Mouse (Mus musculus) intestine, embryonic 15.5 days (tissue): Measurements from ENCODE around the gene Aff1. TPM values are rescaled to one million over a fixed set of nuclear protein-coding genes. Genes with fewer than 3 reads are reported as not detected.

Experiments
- ATAC-seq: fragments of 200-750 bp; cut with Nextera tagmentation; 2 replicates; pipeline ENCODE4 v1.8.0; 2017; ENCODE audit warnings: moderate TSS enrichment, moderate library complexity
- H3K27ac ChIP-seq: fragments of 300-500 bp; sonication (generic); 2 replicates; pipeline ENCODE4 v1.5.1; 2015; ENCODE audit warnings: mild to moderate bottlenecking, inconsistent platforms
- H3K27me3 ChIP-seq: fragments of 300-500 bp; sonication (generic); replicated peaks from 2 replicates; pipeline ENCODE4 v1.6.1; 2015; ENCODE audit warnings: inconsistent platforms
- H3K36me3 ChIP-seq: fragments of 300-500 bp; sonication (generic); 2 replicates; pipeline ENCODE4 v1.6.1; 2015; ENCODE audit warnings: inconsistent platforms
- H3K4me1 ChIP-seq: fragments of 300-500 bp; sonication (generic); replicated peaks from 2 replicates; pipeline ENCODE4 v1.6.1; 2015; ENCODE audit warnings: inconsistent platforms
- H3K4me2 ChIP-seq: fragments of 300-500 bp; sonication (generic); replicated peaks from 2 replicates; pipeline ENCODE4 v1.6.1; 2015; ENCODE audit warnings: mild to moderate bottlenecking, inconsistent platforms
- H3K4me3 ChIP-seq: fragments of 300-500 bp; sonication (generic); replicated peaks from 2 replicates; pipeline ENCODE4 v1.5.1; 2015; ENCODE audit warnings: inconsistent platforms
- H3K9ac ChIP-seq: fragments of 300-500 bp; sonication (generic); 2 replicates; pipeline ENCODE4 v1.6.1; 2015; ENCODE audit warnings: inconsistent platforms
- H3K9me3 ChIP-seq: fragments of 300-500 bp; sonication (generic); 2 replicates; pipeline ENCODE4 v1.6.1; 2016; ENCODE audit warnings: inconsistent platforms
- WGBS: fragments of 180-500 bp; shearing (Covaris S2); methylation state at CpG from one replicate; pipeline ENCODE4 v1.1.7; 2015; 5-methylcytosine and 5-hydroxymethylcytosine counted together
- polyA plus RNA-seq: library from polyadenylated mRNA; unstranded; fragments of >200 nt; fragmentation: Nextera tagmentation; extraction: Ambion mirVana; gene quantifications from 2 replicates; pipeline ENCODE4 v1.2.1, GENCODE M21; 2015

Gene Aff1
- polyA plus RNA-seq, 1 experiment from 2014 or later: 5.3 TPM

DNA sequence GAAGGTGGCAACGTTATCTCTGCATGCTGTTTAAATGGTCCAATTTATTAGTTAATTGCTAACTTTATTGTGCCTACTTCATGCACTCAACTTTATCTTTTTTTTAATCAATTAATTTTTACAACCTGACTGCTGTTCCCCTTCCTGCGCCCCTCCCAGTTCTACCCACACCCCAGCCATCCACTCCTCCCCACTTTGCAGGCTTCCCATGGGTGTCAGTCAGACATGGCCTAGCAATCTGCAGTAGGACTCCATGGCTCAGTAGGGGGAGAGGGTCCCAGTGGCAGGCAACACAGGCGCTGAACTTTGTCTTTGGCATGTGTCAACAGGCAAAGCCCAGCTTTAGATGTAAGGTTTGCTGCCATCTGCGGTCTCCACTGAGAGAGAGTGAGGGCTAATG is 171.6 kb downstream of the Aff1 start:
- Histone ChIP-seq H3K27ac (no peak overlapping the region), H3K9me3 (no peaks in the 10 kb centered on the region), H3K4me2 (no peak overlapping the region), H3K4me1 (no peaks in the 10 kb centered on the region), H3K9ac (no peak overlapping the region), H3K27me3 (no peaks in the 10 kb centered on the region), H3K4me3 (no peak overlapping the region), H3K36me3 (no peaks in the 10 kb centered on the region)
- peak; percentile 53; the same call in 1 of the 2 replicates for ATAC-seq
- WGBS: 74% methylated on average over 4 of the region's 4 CpGs

GRCm38 (mm10) chr5:103889766-103890165 is 197.6 kb downstream of the Aff1 start:
- H3K9ac ChIP-seq: no peak overlapping the region
- H3K27me3 ChIP-seq: no peaks in the 10 kb centered on the region
- ATAC-seq: no peak
- WGBS: 57% methylated on average over 15 of the region's 15 CpGs
- no peaks in the 10 kb centered on the region for H3K4me1 ChIP-seq
- no peak overlapping the region for H3K27ac ChIP-seq
- H3K4me2 ChIP-seq: no peak overlapping the region
- H3K9me3 ChIP-seq: no peaks in the 10 kb centered on the region
- no peaks in the 10 kb centered on the region for H3K36me3 ChIP-seq
- H3K4me3 ChIP-seq: no peak overlapping the region

DNA sequence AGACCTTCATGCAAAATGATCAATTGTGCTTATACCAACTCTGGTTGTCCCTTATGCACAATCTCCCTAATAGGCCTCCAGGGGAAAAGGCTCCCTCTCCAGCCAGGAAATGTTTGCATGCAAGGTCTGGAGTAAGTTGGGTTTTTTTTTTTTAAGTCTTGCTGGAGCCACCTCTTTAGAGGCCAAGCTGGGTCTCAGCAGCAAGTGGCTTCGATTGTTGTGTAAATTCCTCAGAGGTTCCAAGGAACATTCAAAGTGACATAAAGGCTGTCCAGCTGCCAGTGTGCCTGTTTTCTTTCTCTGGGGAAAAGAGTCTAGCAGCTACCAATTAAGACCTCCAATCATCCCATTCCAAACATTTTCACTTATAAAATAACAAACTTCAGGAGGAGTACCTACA is 206.1 kb downstream of the Aff1 start:
- no peak overlapping the region for H3K4me2 ChIP-seq
- ATAC-seq: no peak
- H3K4me1 ChIP-seq: no peaks in the 10 kb centered on the region
- no peaks in the 10 kb centered on the region for H3K27me3 ChIP-seq
- WGBS: 30% methylated on average over 1 of the region's 1 CpGs
- H3K36me3 ChIP-seq: no peaks in the 10 kb centered on the region
- H3K27ac ChIP-seq: no peak overlapping the region
- no peak overlapping the region for H3K4me3 ChIP-seq
- no peak overlapping the region for H3K9ac ChIP-seq
- H3K9me3 ChIP-seq: no peaks in the 10 kb centered on the region

Other genes starting within 250 kb of the Aff1 start
- 0.49 and 0.68 TPM in 2 replicates for gene Slc10a6, start 63.0 kb upstream of the Aff1 start, polyA plus RNA-seq
- 0.19 and 0.28 TPM in 2 replicates for gene 1700016H13Rik, start 36.4 kb upstream of the Aff1 start, polyA plus RNA-seq
- 8.2 and 8.5 TPM in 2 replicates for gene Klhl8, start 218.9 kb downstream of the Aff1 start, polyA plus RNA-seq